Mouse (Mus musculus): ENCODE measurements around the gene Rbbp9. TPM values are rescaled to one million over a fixed set of nuclear protein-coding genes. Genes with fewer than 3 reads are reported as not detected.
A peak's percentile ranks its signal among the peaks of the same experiment; 100 is the strongest.
"Not testable (repeated sequence)": the region's sequence is repeated elsewhere in the genome, so short reads cannot be mapped to it uniquely, and the experiment has no call there.

Rbbp9 gene
- 60.7 and 63.3 TPM in 2 replicates for polyA plus RNA-seq (2016; fragmentation: Nextera tagmentation; extraction: Ambion mirVana)

- peak; percentile 85 for DNase-seq (ENCODE audit: extremely low spot score, low spot score)
- Histone ChIP-seq H3K4me1 (peaks cover 15% of the 10 kb centered on the region), H3K27ac (peak within 1 kb of the TSS; percentile 92), H3K27me3 (ENCODE audit: poor library complexity, severe bottlenecking) (no peaks in the 10 kb centered on the region), H3K9me3 (no peaks in the 10 kb centered on the region), H3K36me3 (replicated peaks) (peaks cover 31% of the 10 kb centered on the region), H3K4me3 (peak within 1 kb of the TSS; percentile 69)
- under 1% methylated on average over 17 of the region's 17 CpGs for WGBS
Measured at GRCm38 (mm10) chr2:144550529-144550928, at the start of gene Rbbp9. TSS of gene Rbbp9 (minus strand) at chr2:144550869.

- H3K27ac ChIP-seq = peak within 1 kb of the TSS; percentile 89
- no peaks in the 10 kb centered on the region for H3K9me3 ChIP-seq
- H3K4me3 ChIP-seq = peak within 1 kb of the TSS; percentile 63
- 2% methylated on average over 50 of the region's 50 CpGs for WGBS
- H3K36me3 ChIP-seq (replicated peaks) = peaks cover 8% of the 10 kb centered on the region
- peak; percentile 87 for DNase-seq (ENCODE audit: extremely low spot score, low spot score)
- H3K4me1 ChIP-seq = peaks cover 6% of the 10 kb centered on the region
- no peaks in the 10 kb centered on the region for H3K27me3 ChIP-seq (ENCODE audit: poor library complexity, severe bottlenecking)
Measured at GRCm38 (mm10) chr2:144599831-144600687, 49.4 kb upstream of the Rbbp9 start, which contains the start of gene Dtd1. TSS of gene Dtd1 (plus strand) at chr2:144599897.

GRCm38 (mm10) chr2:144598006-144598405, 47.3 kb upstream of the Rbbp9 start:
- Histone ChIP-seq H3K27ac (no peak overlapping the region), H3K36me3 (replicated peaks) (peaks cover 8% of the 10 kb centered on the region), H3K4me3 (no peak overlapping the region), H3K9me3 (no peaks in the 10 kb centered on the region), H3K27me3 (ENCODE audit: poor library complexity, severe bottlenecking) (no peaks in the 10 kb centered on the region), H3K4me1 (peaks cover 14% of the 10 kb centered on the region)
- 76% methylated on average over 2 of the region's 2 CpGs for WGBS
- no peak for DNase-seq (ENCODE audit: extremely low spot score, low spot score)

GRCm38 (mm10) chr2:144593951-144594651, 43.4 kb upstream of the Rbbp9 start, which contains the start of gene Smim26:
TSS of gene Smim26 (plus strand) at chr2:144594054.
- no peaks in the 10 kb centered on the region for H3K27me3 ChIP-seq (ENCODE audit: poor library complexity, severe bottlenecking)
- H3K36me3 ChIP-seq (replicated peaks) = peaks cover 26% of the 10 kb centered on the region
- H3K9me3 ChIP-seq = no peaks in the 10 kb centered on the region
- peak within 1 kb of the TSS; percentile 71 for H3K4me3 ChIP-seq
- peak; percentile 77 for DNase-seq (ENCODE audit: extremely low spot score, low spot score)
- peak within 1 kb of the TSS; percentile 82 for H3K27ac ChIP-seq
- WGBS = 4% methylated on average over 31 of the region's 31 CpGs
- H3K4me1 ChIP-seq = peaks cover 8% of the 10 kb centered on the region

GRCm38 (mm10) chr2:144593036-144593435, 42.4 kb upstream of the Rbbp9 start:
- not testable (repeated sequence) for H3K9me3 ChIP-seq; DNase-seq (ENCODE audit: extremely low spot score, low spot score); H3K4me3 ChIP-seq; H3K27ac ChIP-seq; H3K4me1 ChIP-seq; H3K27me3 ChIP-seq (ENCODE audit: poor library complexity, severe bottlenecking)
- WGBS = 63% methylated on average over 8 of the region's 8 CpGs
- H3K36me3 ChIP-seq (replicated peaks) = peaks cover 36% of the 10 kb centered on the region

GRCm38 (mm10) chr2:144588723-144589122, 38.1 kb upstream of the Rbbp9 start:
- H3K4me3 ChIP-seq = no peak overlapping the region
- no peaks in the 10 kb centered on the region for H3K27me3 ChIP-seq (ENCODE audit: poor library complexity, severe bottlenecking)
- no peak for DNase-seq (ENCODE audit: extremely low spot score, low spot score)
- 81% methylated on average over 4 of the region's 4 CpGs for WGBS
- no peaks in the 10 kb centered on the region for H3K9me3 ChIP-seq
- H3K27ac ChIP-seq = no peak overlapping the region
- H3K4me1 ChIP-seq = 0 out of 2 replicates have a peak, but pooled peaks cover 2% of the 10 kb centered on the region
- H3K36me3 ChIP-seq (replicated peaks) = peaks cover 71% of the 10 kb centered on the region

GRCm38 (mm10) chr2:144555820-144556552, 5.3 kb upstream of the Rbbp9 start, which contains the start of gene Sec23b:
TSS of gene Sec23b (plus strand) at chr2:144556229.
- H3K4me3 ChIP-seq = peak within 1 kb of the TSS; percentile 88
- H3K27ac ChIP-seq = peak within 1 kb of the TSS; percentile 93
- H3K36me3 ChIP-seq (replicated peaks) = peaks cover 18% of the 10 kb centered on the region
- peak; percentile 95 for DNase-seq (ENCODE audit: extremely low spot score, low spot score)
- no peaks in the 10 kb centered on the region for H3K9me3 ChIP-seq
- under 1% methylated on average over 44 of the region's 44 CpGs for WGBS
- no peaks in the 10 kb centered on the region for H3K27me3 ChIP-seq (ENCODE audit: poor library complexity, severe bottlenecking)
- H3K4me1 ChIP-seq = peaks cover 19% of the 10 kb centered on the region

GRCm38 (mm10) chr2:144555286-144555819, 4.7 kb upstream of the Rbbp9 start:
- WGBS = 4% methylated on average over 14 of the region's 14 CpGs
- Histone ChIP-seq H3K4me1 (peaks cover 19% of the 10 kb centered on the region), H3K9me3 (no peaks in the 10 kb centered on the region), H3K4me3 (peak overlapping the region; percentile 88), H3K27ac (peak overlapping the region; percentile 93), H3K36me3 (replicated peaks) (peaks cover 15% of the 10 kb centered on the region), H3K27me3 (ENCODE audit: poor library complexity, severe bottlenecking) (no peaks in the 10 kb centered on the region)
- peak; percentile 15 for DNase-seq (ENCODE audit: extremely low spot score, low spot score)

- H3K27ac ChIP-seq = no peak overlapping the region
- 94% methylated on average over 3 of the region's 3 CpGs for WGBS
Measured at GRCm38 (mm10) chr2:144553905-144554304, 3.2 kb upstream of the Rbbp9 start.

GRCm38 (mm10) chr2:144547559-144547958, 3.1 kb downstream of the Rbbp9 start:
- H3K4me1 ChIP-seq = peaks cover 10% of the 10 kb centered on the region
- no peak overlapping the region for H3K27ac ChIP-seq
- H3K27me3 ChIP-seq (ENCODE audit: poor library complexity, severe bottlenecking) = no peaks in the 10 kb centered on the region
- DNase-seq (ENCODE audit: extremely low spot score, low spot score) = no peak
- H3K9me3 ChIP-seq = no peaks in the 10 kb centered on the region
- no peak overlapping the region for H3K4me3 ChIP-seq
- WGBS = 75% methylated on average over 4 of the region's 4 CpGs
- H3K36me3 ChIP-seq (replicated peaks) = peaks cover 60% of the 10 kb centered on the region

More at GRCm38 (mm10) chr2:144553905-144554304, 3.2 kb upstream of the Rbbp9 start:
- DNase-seq (ENCODE audit: extremely low spot score, low spot score) = no peak
- Histone ChIP-seq H3K4me1 (peaks cover 29% of the 10 kb centered on the region), H3K4me3 (no peak overlapping the region), H3K36me3 (replicated peaks) (peaks cover 1% of the 10 kb centered on the region; the same call in 1 of the 2 replicates), H3K9me3 (no peaks in the 10 kb centered on the region), H3K27me3 (ENCODE audit: poor library complexity, severe bottlenecking) (no peaks in the 10 kb centered on the region)

GRCm38 (mm10) chr2:144545481-144545880, 5.2 kb downstream of the Rbbp9 start:
- no peak overlapping the region for H3K27ac ChIP-seq
- H3K36me3 ChIP-seq (replicated peaks) = peaks cover 81% of the 10 kb centered on the region
- DNase-seq (ENCODE audit: extremely low spot score, low spot score) = no peak
- H3K4me1 ChIP-seq = peaks cover 10% of the 10 kb centered on the region
- H3K9me3 ChIP-seq = no peaks in the 10 kb centered on the region
- H3K4me3 ChIP-seq = no peak overlapping the region
- WGBS = 72% methylated on average over 1 of the region's 1 CpGs
- H3K27me3 ChIP-seq (ENCODE audit: poor library complexity, severe bottlenecking) = no peaks in the 10 kb centered on the region

- Histone ChIP-seq H3K27me3 (ENCODE audit: poor library complexity, severe bottlenecking) (no peaks in the 10 kb centered on the region), H3K4me1 (peaks cover 9% of the 10 kb centered on the region), H3K36me3 (replicated peaks) (peaks cover 85% of the 10 kb centered on the region), H3K27ac (no peak overlapping the region), H3K4me3 (no peak overlapping the region), H3K9me3 (no peaks in the 10 kb centered on the region)
- DNase-seq (ENCODE audit: extremely low spot score, low spot score) = no peak
- WGBS = 98% methylated on average over 2 of the region's 2 CpGs
Measured at GRCm38 (mm10) chr2:144545061-144545460, 5.6 kb downstream of the Rbbp9 start.

Data from forebrain, embryonic 10.5 days (tissue).